Mouse (Mus musculus): ENCODE data around the gene Tmem123. TPM values are rescaled to one million over a fixed set of nuclear protein-coding genes. Genes with fewer than 3 reads are reported as not detected.
A peak's percentile ranks its signal among the peaks of the same experiment; 100 is the strongest.

Gene Tmem123
- polyA plus RNA-seq, 1 experiment from 2014 or later: 140 TPM

GRCm38 (mm10) chr9:7828706-7829105 is 64.9 kb downstream of the Tmem123 start:
- Histone ChIP-seq H3K4me3 (ENCODE audit: low read depth, low read length) (no peak overlapping the region), H3K27me3 (ENCODE audit: control insufficient read depth, insufficient read depth, low read length) (no peaks in the 10 kb centered on the region), H3K4me1 (ENCODE audit: control insufficient read depth, insufficient read depth, low read length) (peaks cover 3% of the 10 kb centered on the region; the same call in 1 of the 2 replicates), H3K27ac (ENCODE audit: low read depth, low read length) (no peak overlapping the region), H3K36me3 (ENCODE audit: control insufficient read depth, insufficient read depth, low read length) (no peaks in the 10 kb centered on the region), H3K9ac (ENCODE audit: low read length) (no peak overlapping the region), H3K4me2 (no peak overlapping the region), H3K9me3 (ENCODE audit: control insufficient read depth, low read length) (no peaks in the 10 kb centered on the region)
- WGBS: 96% methylated on average over 4 of the region's 4 CpGs
- DNase-seq (ENCODE audit: low spot score, missing footprints) (no peak), ATAC-seq (ENCODE audit: low FRiP score) (no peak)

DNA sequence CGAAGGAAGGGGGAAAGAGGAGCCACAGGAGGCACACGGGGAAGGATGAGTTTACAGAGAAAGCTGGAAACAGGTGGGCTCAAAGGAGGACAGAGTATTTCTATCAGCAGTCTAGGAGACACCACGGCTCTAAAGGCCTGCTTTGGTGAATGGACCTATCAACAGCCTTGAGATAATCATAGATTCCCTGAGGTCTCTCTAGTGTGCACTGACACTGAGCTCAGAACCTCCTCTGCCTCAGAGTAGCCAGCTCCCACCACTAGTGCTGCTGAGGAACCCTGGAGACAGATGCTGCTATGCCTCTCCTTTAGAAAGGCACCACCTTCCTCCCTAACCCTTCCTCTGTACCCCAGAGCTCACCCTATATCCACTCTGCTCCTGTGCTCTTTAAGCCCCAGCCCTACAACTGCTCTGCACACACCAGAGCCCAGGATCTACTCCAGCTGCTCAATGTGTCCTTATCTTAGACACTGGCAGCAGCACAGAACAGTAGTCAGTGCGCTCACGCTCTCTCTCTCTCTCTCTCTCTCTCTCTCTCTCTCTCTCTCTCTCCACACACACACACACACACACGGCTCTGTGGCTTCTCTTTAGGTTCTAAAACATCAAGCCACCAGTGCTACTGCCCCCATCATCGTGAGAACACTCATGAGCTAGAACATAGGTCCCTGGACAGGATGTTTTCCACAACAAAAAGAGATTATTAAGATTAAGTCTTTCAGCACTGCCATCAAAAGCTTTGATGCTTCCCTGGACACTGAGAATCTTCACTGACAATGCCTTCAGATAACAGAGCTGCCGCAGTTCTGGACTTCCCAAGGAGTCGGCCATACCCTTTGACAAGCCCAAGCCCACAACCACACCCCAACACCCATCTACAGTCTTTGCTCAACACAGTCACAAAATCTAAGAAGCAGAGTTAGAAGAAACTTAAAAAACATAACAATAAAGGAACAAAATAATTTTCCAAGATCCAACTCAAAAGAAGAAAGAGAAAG is 66.0 kb downstream of the Tmem123 start:
- Histone ChIP-seq H3K9me3 (ENCODE audit: control insufficient read depth, low read length) (no peaks in the 10 kb centered on the region), H3K4me2 (no peak overlapping the region), H3K4me3 (ENCODE audit: low read depth, low read length) (no peak overlapping the region), H3K9ac (ENCODE audit: low read length) (no peak overlapping the region), H3K36me3 (ENCODE audit: control insufficient read depth, insufficient read depth, low read length) (no peaks in the 10 kb centered on the region), H3K27ac (ENCODE audit: low read depth, low read length) (no peak overlapping the region), H3K4me1 (ENCODE audit: control insufficient read depth, insufficient read depth, low read length) (peaks cover 3% of the 10 kb centered on the region; the same call in 1 of the 2 replicates), H3K27me3 (ENCODE audit: control insufficient read depth, insufficient read depth, low read length) (no peaks in the 10 kb centered on the region)
- DNase-seq (ENCODE audit: low spot score, missing footprints): no peak
- no peak; the same call in 1 of the 2 replicates for ATAC-seq (ENCODE audit: low FRiP score)
- 80% methylated on average over 9 of the region's 9 CpGs for WGBS

DNA sequence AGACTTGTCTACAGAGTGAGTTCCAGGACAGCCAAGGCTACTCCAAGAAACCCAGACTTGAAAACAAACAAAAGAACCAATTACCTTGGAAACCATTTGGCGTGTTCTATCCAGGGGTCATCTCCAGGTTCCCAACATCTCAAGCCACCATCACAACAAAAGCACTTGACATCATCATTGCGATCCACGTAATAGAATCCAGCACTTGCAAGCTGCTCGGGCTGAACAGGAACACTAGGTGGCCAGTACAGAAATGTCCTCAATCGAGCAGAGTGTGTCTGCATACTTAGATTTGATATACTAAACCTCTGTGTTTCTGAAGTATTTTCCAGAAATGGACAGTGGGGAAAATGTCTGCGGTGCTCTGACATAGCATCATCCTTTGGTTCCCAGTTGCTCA is 69.6 kb downstream of the Tmem123 start:
- Histone ChIP-seq H3K27ac (ENCODE audit: low read depth, low read length) (no peak overlapping the region), H3K9ac (ENCODE audit: low read length) (no peak overlapping the region), H3K9me3 (ENCODE audit: control insufficient read depth, low read length) (no peaks in the 10 kb centered on the region), H3K4me2 (no peak overlapping the region), H3K36me3 (ENCODE audit: control insufficient read depth, insufficient read depth, low read length) (no peaks in the 10 kb centered on the region), H3K27me3 (ENCODE audit: control insufficient read depth, insufficient read depth, low read length) (no peaks in the 10 kb centered on the region), H3K4me1 (ENCODE audit: control insufficient read depth, insufficient read depth, low read length) (peaks cover 10% of the 10 kb centered on the region; the same call in 1 of the 2 replicates), H3K4me3 (ENCODE audit: low read depth, low read length) (no peak overlapping the region)
- no peak for ATAC-seq (ENCODE audit: low FRiP score)
- 90% methylated on average over 6 of the region's 6 CpGs for WGBS
- DNase-seq (ENCODE audit: low spot score, missing footprints): no peak

GRCm38 (mm10) chr9:7835302-7835701 is 71.5 kb downstream of the Tmem123 start:
- H3K4me2 ChIP-seq: no peak overlapping the region
- DNase-seq (ENCODE audit: low spot score, missing footprints) (peak; percentile 49), ATAC-seq (ENCODE audit: low FRiP score) (no peak)
- no peak overlapping the region for H3K27ac ChIP-seq (ENCODE audit: low read depth, low read length)
- no peak overlapping the region for H3K9ac ChIP-seq (ENCODE audit: low read length)
- 92% methylated on average over 1 of the region's 1 CpGs for WGBS
- no peaks in the 10 kb centered on the region for H3K36me3 ChIP-seq (ENCODE audit: control insufficient read depth, insufficient read depth, low read length)
- H3K27me3 ChIP-seq (ENCODE audit: control insufficient read depth, insufficient read depth, low read length): no peaks in the 10 kb centered on the region
- H3K4me1 ChIP-seq (ENCODE audit: control insufficient read depth, insufficient read depth, low read length): peaks cover 10% of the 10 kb centered on the region; the same call in 1 of the 2 replicates
- no peaks in the 10 kb centered on the region for H3K9me3 ChIP-seq (ENCODE audit: control insufficient read depth, low read length)
- no peak overlapping the region for H3K4me3 ChIP-seq (ENCODE audit: low read depth, low read length)

DNA sequence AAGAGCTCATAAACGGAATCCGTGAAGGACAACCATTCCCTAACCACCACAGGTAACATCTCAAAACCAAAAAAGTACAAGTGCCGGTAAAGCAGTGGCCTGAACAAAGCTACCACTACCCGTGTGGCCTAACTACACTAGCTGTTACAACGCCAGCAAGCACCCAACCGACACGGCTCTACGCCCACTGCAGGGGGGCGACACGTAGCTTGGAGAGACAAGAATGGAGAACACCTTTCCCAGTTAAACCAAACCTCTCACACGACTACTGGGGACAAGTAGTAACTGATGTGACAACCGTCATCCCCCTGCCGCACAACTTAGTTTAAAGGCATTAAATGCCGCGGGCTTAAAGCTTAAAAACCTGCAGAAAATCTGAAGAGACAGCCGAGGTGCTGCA is 72.5 kb downstream of the Tmem123 start:
- ATAC-seq (ENCODE audit: low FRiP score) (peak; percentile 43), DNase-seq (ENCODE audit: low spot score, missing footprints) (peak; percentile 96)
- Histone ChIP-seq H3K36me3 (ENCODE audit: control insufficient read depth, insufficient read depth, low read length) (no peaks in the 10 kb centered on the region), H3K27me3 (ENCODE audit: control insufficient read depth, insufficient read depth, low read length) (no peaks in the 10 kb centered on the region), H3K4me1 (ENCODE audit: control insufficient read depth, insufficient read depth, low read length) (peaks cover 10% of the 10 kb centered on the region; the same call in 1 of the 2 replicates), H3K4me3 (ENCODE audit: low read depth, low read length) (peak overlapping the region; percentile 61), H3K9ac (ENCODE audit: low read length) (peak overlapping the region; percentile 91), H3K4me2 (peak overlapping the region; percentile 81), H3K9me3 (ENCODE audit: control insufficient read depth, low read length) (no peaks in the 10 kb centered on the region), H3K27ac (ENCODE audit: low read depth, low read length) (peak overlapping the region; percentile 97)
- WGBS: under 1% methylated on average over 16 of the region's 16 CpGs

- Histone ChIP-seq H3K4me3 (ENCODE audit: low read depth, low read length) (peak within 1 kb of the TSS; percentile 61), H3K4me2 (peak within 1 kb of the TSS; percentile 81), H3K36me3 (ENCODE audit: control insufficient read depth, insufficient read depth, low read length) (no peaks in the 10 kb centered on the region), H3K9ac (ENCODE audit: low read length) (peak within 1 kb of the TSS; percentile 91), H3K27ac (ENCODE audit: low read depth, low read length) (peak within 1 kb of the TSS; percentile 97), H3K4me1 (ENCODE audit: control insufficient read depth, insufficient read depth, low read length) (peaks cover 10% of the 10 kb centered on the region; the same call in 1 of the 2 replicates), H3K9me3 (ENCODE audit: control insufficient read depth, low read length) (no peaks in the 10 kb centered on the region), H3K27me3 (ENCODE audit: control insufficient read depth, insufficient read depth, low read length) (no peaks in the 10 kb centered on the region)
- peak; percentile 100 for DNase-seq (ENCODE audit: low spot score, missing footprints)
- under 1% methylated on average over 60 of the region's 68 CpGs for WGBS
- peak; percentile 97 for ATAC-seq (ENCODE audit: low FRiP score)
These were observed 73.3 kb downstream of the Tmem123 start, which contains the start of gene Birc2 for GRCm38 (mm10) chr9:7836905-7837805. Gene Birc2 (minus strand): TSS chr9:7837064.

DNA sequence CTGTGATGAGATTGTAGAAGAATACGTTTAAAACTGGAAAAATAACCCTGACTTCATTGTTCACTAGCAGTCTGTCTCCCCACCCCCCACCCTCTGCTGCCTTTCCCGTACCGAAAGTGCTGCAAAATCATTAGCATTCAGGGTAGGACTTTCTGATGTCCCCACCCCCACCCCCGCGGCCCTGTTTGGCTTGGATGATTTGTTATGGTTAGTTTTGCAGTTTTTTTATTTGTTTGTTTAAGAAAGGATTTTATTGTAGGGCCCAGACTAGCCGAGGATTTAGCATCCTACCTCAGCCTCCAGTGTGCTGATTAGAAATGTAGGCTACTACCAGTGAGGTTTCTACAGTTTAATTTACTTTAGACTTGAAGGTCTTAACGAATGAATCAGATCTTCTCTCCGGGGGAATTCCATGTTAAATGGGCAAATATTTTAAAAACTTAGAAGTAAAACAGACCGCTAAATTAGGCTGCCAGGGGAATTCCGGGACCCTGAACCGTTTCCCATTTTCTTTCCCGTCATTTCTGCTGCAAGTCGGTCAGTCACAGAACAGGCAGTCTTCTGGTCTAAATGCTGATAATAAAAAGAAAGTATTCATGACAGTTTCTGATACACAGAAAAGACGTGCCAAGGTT is 74.1 kb downstream of the Tmem123 start:
- Histone ChIP-seq H3K9me3 (ENCODE audit: control insufficient read depth, low read length) (no peaks in the 10 kb centered on the region), H3K27ac (ENCODE audit: low read depth, low read length) (peak overlapping the region; percentile 97), H3K4me2 (peak overlapping the region; percentile 81), H3K36me3 (ENCODE audit: control insufficient read depth, insufficient read depth, low read length) (no peaks in the 10 kb centered on the region), H3K4me3 (ENCODE audit: low read depth, low read length) (peak overlapping the region; percentile 61), H3K27me3 (ENCODE audit: control insufficient read depth, insufficient read depth, low read length) (no peaks in the 10 kb centered on the region), H3K9ac (ENCODE audit: low read length) (peak overlapping the region; percentile 91), H3K4me1 (ENCODE audit: control insufficient read depth, insufficient read depth, low read length) (peaks cover 8% of the 10 kb centered on the region; the same call in 1 of the 2 replicates)
- 23% methylated on average over 14 of the region's 14 CpGs for WGBS
- DNase-seq (ENCODE audit: low spot score, missing footprints): peak; percentile 91
- ATAC-seq (ENCODE audit: low FRiP score): peak; percentile 24; the same call in 1 of the 2 replicates

- DNase-seq (ENCODE audit: low spot score, missing footprints) (peak; percentile 10), ATAC-seq (ENCODE audit: low FRiP score) (no peak)
- Histone ChIP-seq H3K4me2 (no peak overlapping the region), H3K36me3 (ENCODE audit: control insufficient read depth, insufficient read depth, low read length) (no peaks in the 10 kb centered on the region), H3K27me3 (ENCODE audit: control insufficient read depth, insufficient read depth, low read length) (no peaks in the 10 kb centered on the region), H3K9me3 (ENCODE audit: control insufficient read depth, low read length) (no peaks in the 10 kb centered on the region), H3K9ac (ENCODE audit: low read length) (no peak overlapping the region), H3K4me3 (ENCODE audit: low read depth, low read length) (no peak overlapping the region), H3K4me1 (ENCODE audit: control insufficient read depth, insufficient read depth, low read length) (peaks cover 5% of the 10 kb centered on the region; the same call in 1 of the 2 replicates), H3K27ac (ENCODE audit: low read depth, low read length) (no peak overlapping the region)
- WGBS: 75% methylated on average over 6 of the region's 6 CpGs
These were observed 77.4 kb downstream of the Tmem123 start for GRCm38 (mm10) chr9:7841221-7841620.

All from midbrain, embryonic 11.5 days (tissue).